24 mouse cellular contexts compared by ENCODE assay signal in the genomic region with DNA sequence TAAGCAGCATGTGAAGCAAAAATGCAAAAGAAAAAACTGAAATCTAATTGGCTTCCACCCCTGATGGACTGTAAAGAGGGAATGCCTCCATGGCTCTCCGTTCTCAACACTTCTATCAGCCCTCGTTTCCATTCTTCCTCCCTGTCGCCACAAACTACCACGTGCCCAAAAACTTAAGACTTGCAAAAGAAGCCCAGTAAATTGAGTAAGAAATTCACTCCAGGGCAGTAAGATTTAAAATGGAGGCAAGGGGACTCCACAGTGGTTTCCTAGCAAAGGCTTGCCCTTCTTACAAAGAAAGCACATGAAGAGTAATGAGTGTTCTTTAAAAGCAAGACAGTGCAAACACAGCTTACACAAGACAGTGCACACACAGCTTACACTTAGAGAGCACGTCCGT.
"Had no signal": no experiment of that assay in that cellular context is flagged by ENCODE, and none has a peak within 500 bp of the region (broad histone marks: within the 10 kb centered on the region; RNA-seq: fewer than 3 reads in every experiment).

No protein-coding gene starts in this region.

- H3K4me3 ChIP-seq: gastrocnemius, adult 2 months; heart, embryonic 12.5 days; intestine, embryonic 15.5 days; layer of hippocampus, adult 2 months; left cerebral cortex, adult 2 months; limb, embryonic 10.5 days; limb, embryonic 12.5 days; liver, embryonic 13.5 days had no signal

- H3K27ac ChIP-seq: gastrocnemius, adult 2 months; hindbrain, embryonic 14.5 days; intestine, embryonic 15.5 days; layer of hippocampus, adult 2 months; left cerebral cortex, adult 2 months; limb, embryonic 10.5 days; limb, embryonic 12.5 days; liver, embryonic 13.5 days had no signal

- H3K9ac ChIP-seq: heart, embryonic 12.5 days; hindbrain, embryonic 14.5 days; intestine, embryonic 15.5 days; limb, embryonic 12.5 days; liver, embryonic 13.5 days had no signal

- DNase-seq: gastrocnemius, adult 2 months; gastrocnemius, postnatal 10 days; gastrocnemius, postnatal 25 days; heart, adult 18-20 months; heart, postnatal 10 days; heart, postnatal 36 days; kidney, adult 18-20 months; kidney, adult 8-10 months; kidney, postnatal 10 days; kidney, postnatal 25 days; kidney, postnatal 4 days; liver; liver, embryonic 13.5 days had no signal

- H3K36me3 ChIP-seq: intestine, embryonic 15.5 days; limb, embryonic 10.5 days; limb, embryonic 12.5 days; liver, embryonic 13.5 days had no signal

- H3K27me3 ChIP-seq: heart, embryonic 12.5 days; intestine, embryonic 15.5 days; limb, embryonic 12.5 days; liver, embryonic 13.5 days had no signal

- H3K4me2 ChIP-seq: heart, embryonic 12.5 days; hindbrain, embryonic 14.5 days; intestine, embryonic 15.5 days; limb, embryonic 12.5 days; liver, embryonic 11.5 days; liver, embryonic 13.5 days had no signal

- H3K9me3 ChIP-seq: intestine, embryonic 15.5 days; limb, embryonic 10.5 days; limb, embryonic 12.5 days; liver, embryonic 13.5 days had no signal

- H3K4me1 ChIP-seq: limb, embryonic 12.5 days had no signal

- ATAC-seq: hindbrain, embryonic 16.5 days; inflammation-experienced regulatory T-cells, adult 6 months; intestine, embryonic 15.5 days; intestine, postnatal 0 days had no signal
